Mouse (Mus musculus) midbrain, postnatal 0 days (tissue): ENCODE results near the gene Matk. TPM values are rescaled to one million over a fixed set of nuclear protein-coding genes. Genes with fewer than 3 reads are reported as not detected.
"Not testable (repeated sequence)": the region's sequence is repeated elsewhere in the genome, so short reads cannot be mapped to it uniquely, and the experiment has no call there.

Experiments
- ATAC-seq: fragments of 200-750 bp; cut with Nextera tagmentation; 2 replicates; pipeline ENCODE4 v1.8.0; 2017; ENCODE audit warnings: moderate number of reproducible peaks, mild to moderate bottlenecking, moderate TSS enrichment, moderate library complexity; ENCODE audit not compliant: low FRiP score
- DNase-seq: peaks from one replicate; pipeline ENCODE4 v3.0.0-alpha.2; 2015; ENCODE audit warnings: low spot score
- H3K27ac ChIP-seq: fragments of 300-500 bp; sonication (generic); 2 replicates; pipeline ENCODE4 v1.5.1; 2014; ENCODE audit warnings: low read depth, mild to moderate bottlenecking, low read length, mixed read lengths
- H3K27me3 ChIP-seq: fragments of 300-500 bp; sonication (generic); 2 replicates; pipeline ENCODE4 v1.6.1; 2014; ENCODE audit warnings: low read length, control low read depth, mixed read lengths; ENCODE audit not compliant: insufficient read depth
- H3K36me3 ChIP-seq: fragments of 300-500 bp; sonication (generic); 2 replicates; pipeline ENCODE4 v1.6.1; 2014; ENCODE audit warnings: low read length, control low read depth, mixed read lengths; ENCODE audit not compliant: insufficient read depth
- H3K4me1 ChIP-seq: fragments of 300-500 bp; sonication (generic); 2 replicates; pipeline ENCODE4 v1.6.1; 2014; ENCODE audit warnings: mild to moderate bottlenecking, control low read depth, antibody characterized with exemption, low read length, mixed read lengths; ENCODE audit not compliant: insufficient read depth
- H3K4me2 ChIP-seq: fragments of 300-500 bp; sonication (generic); 2 replicates; pipeline ENCODE4 v1.6.1; 2014; ENCODE audit warnings: low read depth, mild to moderate bottlenecking, low read length, mixed read lengths; ENCODE audit not compliant: poor library complexity, severe bottlenecking
- H3K4me3 ChIP-seq: fragments of 300-500 bp; sonication (generic); 2 replicates; pipeline ENCODE4 v1.5.1; 2014; ENCODE audit warnings: low read depth, mild to moderate bottlenecking, low read length, moderate library complexity
- H3K9ac ChIP-seq: fragments of 300-500 bp; sonication (generic); replicated peaks from 2 replicates; pipeline ENCODE4 v1.6.1; 2014; ENCODE audit warnings: mild to moderate bottlenecking, low read length, moderate library complexity, mixed read lengths; ENCODE audit not compliant: poor library complexity, severe bottlenecking
- H3K9me3 ChIP-seq: fragments of 300-500 bp; sonication (generic); 2 replicates; pipeline ENCODE4 v1.6.1; 2016; ENCODE audit warnings: low read length, control low read depth
- CTCF ChIP-seq: IDR thresholded peaks from 2 replicates; pipeline ENCODE4 v1.5.1; 2016; ENCODE audit warnings: antibody characterized with exemption, mild to moderate bottlenecking
- WGBS: fragments of 180-500 bp; shearing (Covaris S2); extraction: QIAGEN DNeasy Blood & Tissue Kit; methylation state at CpG from one replicate; pipeline ENCODE4 v1.1.7; 2014; 5-methylcytosine and 5-hydroxymethylcytosine counted together
- polyA plus RNA-seq: library from polyadenylated mRNA; unstranded; fragments of >200 nt; fragmentation: Nextera tagmentation; extraction: Ambion mirVana; gene quantifications from 2 replicates; pipeline ENCODE4 v1.2.1, GENCODE M21; 2015
- total RNA-seq: library from RNA; depleted of rRNA; stranded (reverse); fragments of >200 nt; gene quantifications from 2 replicates; pipeline ENCODE4 v1.2.3, GENCODE M21; 2014

Matk gene
- total and polyA plus RNA-seq, 2 experiments from 2014 or later = 96.9 to 114 TPM

DNA sequence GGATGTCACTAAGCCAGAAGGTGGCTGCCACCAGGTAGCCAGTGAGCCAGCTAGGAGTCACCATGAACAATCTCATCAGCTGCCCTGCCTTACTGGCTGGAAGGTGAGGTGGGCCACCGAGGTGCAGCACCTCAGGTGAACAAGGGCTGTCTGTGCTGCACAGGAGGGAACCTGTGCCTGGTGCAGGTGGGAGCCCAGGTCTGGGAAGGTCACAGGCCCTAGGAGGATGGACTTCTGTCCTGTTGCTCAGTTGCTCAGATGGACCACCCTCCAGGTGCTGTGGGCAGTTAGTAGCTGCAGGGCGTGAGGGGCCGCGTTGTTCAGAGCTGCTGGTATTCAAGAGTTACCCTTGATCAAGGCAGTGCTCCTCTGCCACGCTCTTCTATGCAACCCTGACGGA lies 35.9 kb upstream of the Matk start:
- Histone ChIP-seq H3K4me3 (no peak overlapping the region), H3K27ac (no peak overlapping the region), H3K4me2 (no peak overlapping the region), H3K27me3 (no peaks in the 10 kb centered on the region), H3K9me3 (no peaks in the 10 kb centered on the region), H3K4me1 (no peaks in the 10 kb centered on the region), H3K36me3 (peaks cover 74% of the 10 kb centered on the region), H3K9ac (no peak overlapping the region)
- ATAC-seq (no peak), DNase-seq (no peak)
- TF ChIP-seq CTCF = no peak
- WGBS = 82% methylated on average over 6 of the region's 6 CpGs

DNA sequence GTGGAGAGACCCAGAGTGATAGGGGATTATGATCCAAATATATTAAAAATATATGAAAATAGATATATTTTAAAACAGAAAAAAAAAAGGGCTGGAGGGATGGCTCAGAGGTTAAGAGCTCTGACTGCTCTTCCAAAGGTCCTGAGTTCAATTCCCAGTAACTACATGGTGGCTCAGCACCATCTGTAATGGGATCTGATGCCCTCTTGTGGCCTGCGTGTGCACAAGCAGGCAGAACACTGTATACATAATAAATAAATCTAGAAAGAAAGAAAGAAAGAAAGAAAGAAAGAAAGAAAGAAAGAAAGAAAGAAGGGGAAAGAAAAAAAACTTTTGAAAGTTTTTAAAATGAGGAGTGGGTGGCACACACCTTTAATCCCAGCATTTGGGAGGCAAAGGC lies 35.5 kb upstream of the Matk start:
- not testable (repeated sequence) for H3K4me1 ChIP-seq, H3K27me3 ChIP-seq, H3K4me2 ChIP-seq, ATAC-seq, H3K4me3 ChIP-seq, H3K9ac ChIP-seq, H3K27ac ChIP-seq, H3K9me3 ChIP-seq
- peaks cover 72% of the 10 kb centered on the region for H3K36me3 ChIP-seq
- peak; percentile 32 for DNase-seq
- 30% methylated on average over 1 of the region's 1 CpGs for WGBS
- TF ChIP-seq CTCF = peak; percentile 70

DNA sequence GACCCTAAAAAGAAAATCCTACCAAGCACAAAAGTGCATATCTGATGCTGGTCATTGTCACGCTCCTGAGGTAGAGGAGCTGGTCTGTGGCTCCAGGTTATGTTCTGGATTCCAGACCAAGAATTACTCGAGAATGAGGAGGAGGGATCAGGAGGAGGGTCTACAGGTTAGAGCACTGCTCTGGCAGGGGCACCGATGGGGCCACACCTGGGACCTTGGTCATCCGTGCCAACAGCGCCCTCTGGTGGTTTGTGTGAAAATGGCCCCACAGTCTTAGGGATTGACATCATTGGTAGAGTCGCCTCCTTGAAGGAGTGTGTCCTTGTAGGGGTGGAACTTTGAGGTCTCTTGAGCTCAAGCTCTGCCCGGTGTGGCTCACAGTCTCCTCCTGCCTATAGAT lies 34.8 kb upstream of the Matk start:
- no peaks in the 10 kb centered on the region for H3K27me3 ChIP-seq
- H3K4me3 ChIP-seq = no peak overlapping the region
- DNase-seq (peak; percentile 43), ATAC-seq (no peak)
- H3K36me3 ChIP-seq = peaks cover 68% of the 10 kb centered on the region
- TF ChIP-seq CTCF = peak; percentile 82
- no peak overlapping the region for H3K4me2 ChIP-seq
- no peaks in the 10 kb centered on the region for H3K4me1 ChIP-seq
- H3K9ac ChIP-seq = no peak overlapping the region
- no peak overlapping the region for H3K27ac ChIP-seq
- 36% methylated on average over 7 of the region's 7 CpGs for WGBS
- no peaks in the 10 kb centered on the region for H3K9me3 ChIP-seq

DNA sequence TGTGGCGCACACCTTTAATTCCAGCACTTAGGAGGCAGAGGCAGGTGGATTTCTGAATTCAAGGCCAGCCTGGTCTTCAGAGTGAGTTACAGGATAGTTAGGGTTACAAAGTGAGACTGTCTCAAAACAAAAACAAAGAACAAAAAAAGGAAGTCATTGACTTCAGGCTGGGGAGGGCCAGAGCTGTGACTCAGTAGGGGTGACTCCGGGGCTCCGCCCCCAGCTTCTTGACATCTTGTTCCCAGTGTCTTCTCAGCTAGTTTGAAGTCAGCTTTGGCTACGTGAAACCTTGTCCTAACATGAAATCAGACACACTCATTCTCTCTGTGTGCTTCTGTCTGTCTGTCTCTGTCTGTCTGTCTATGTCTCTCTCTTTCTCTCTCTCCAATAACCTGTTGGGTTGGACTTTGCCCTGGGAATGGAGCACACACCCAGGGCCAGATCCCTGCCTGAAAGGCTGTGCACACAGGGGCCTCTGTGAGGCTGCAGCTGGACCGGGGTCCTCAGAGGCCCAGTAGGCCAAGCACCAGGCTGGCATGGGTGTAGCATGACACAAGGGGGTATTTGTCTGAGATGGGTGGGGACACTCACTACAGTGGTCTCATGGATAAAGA lies 31.2 kb upstream of the Matk start:
- WGBS = 87% methylated on average over 5 of the region's 5 CpGs
- Histone ChIP-seq H3K36me3 (peaks cover 38% of the 10 kb centered on the region), H3K4me1 (no peaks in the 10 kb centered on the region), H3K27me3 (no peaks in the 10 kb centered on the region), H3K9ac (no peak overlapping the region), H3K27ac (no peak overlapping the region), H3K9me3 (no peaks in the 10 kb centered on the region), H3K4me2 (no peak overlapping the region), H3K4me3 (no peak overlapping the region)
- no peak for TF ChIP-seq CTCF
- no peak for DNase-seq
- 0 out of 2 replicates have a peak, but pooled peaks have one; percentile 28 for ATAC-seq

DNA sequence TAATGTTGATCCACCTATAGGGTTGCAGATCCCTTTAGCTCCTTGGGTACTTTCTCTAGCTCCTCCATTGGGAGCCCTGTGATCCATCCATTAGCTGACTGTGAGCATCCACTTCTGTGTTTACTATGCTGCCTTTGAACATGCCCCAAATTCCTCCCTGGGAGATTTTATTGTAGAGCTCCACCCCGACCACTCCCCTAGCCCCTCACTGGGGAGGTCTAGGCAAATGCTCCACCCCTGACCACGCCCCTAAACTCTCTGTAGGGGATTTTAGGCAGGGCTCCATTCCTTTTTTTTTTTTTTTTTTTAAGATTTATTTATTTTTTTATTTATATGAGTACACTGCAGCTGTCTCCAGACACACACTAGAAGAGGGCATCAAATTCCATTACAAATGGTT lies 29.0 kb upstream of the Matk start:
- ATAC-seq, H3K27me3 ChIP-seq, H3K4me3 ChIP-seq, H3K4me1 ChIP-seq, H3K9me3 ChIP-seq, DNase-seq, H3K9ac ChIP-seq, H3K4me2 ChIP-seq, H3K27ac ChIP-seq: not testable (repeated sequence)
- peaks cover 26% of the 10 kb centered on the region for H3K36me3 ChIP-seq
- WGBS = 61% methylated on average over 2 of the region's 2 CpGs

DNA sequence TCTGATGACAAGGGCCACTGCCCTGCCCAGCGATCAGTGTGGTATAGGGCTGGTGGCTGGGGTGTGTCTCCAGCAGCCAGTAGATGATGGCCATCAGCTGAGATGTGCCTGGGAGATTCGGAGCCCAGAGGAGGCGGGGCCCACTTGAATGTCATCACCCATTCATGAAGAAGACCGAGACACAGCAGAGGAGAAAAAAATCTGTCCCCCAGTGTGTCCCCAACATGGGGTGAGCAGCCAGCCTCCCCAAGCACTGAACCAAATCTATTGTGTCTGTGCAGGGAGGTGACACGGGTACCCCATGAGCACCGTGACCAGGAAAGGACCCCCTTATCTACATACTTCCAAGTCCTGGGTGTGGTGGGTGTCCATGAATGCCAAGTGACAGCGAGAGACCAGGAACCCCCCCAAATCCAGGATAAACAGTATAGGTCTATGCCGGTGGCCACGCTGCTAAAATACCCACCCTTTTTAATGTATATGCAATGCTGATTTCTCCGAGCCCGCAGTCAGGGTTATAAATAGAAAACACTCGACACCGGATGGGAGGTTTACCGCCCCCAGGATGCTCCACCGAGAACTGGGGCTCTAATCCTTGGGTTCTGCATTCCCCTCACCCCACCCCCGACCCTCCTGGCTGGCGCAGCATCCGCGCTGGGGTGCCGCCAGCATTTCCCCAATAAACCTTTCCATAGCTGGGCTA lies 22.8 kb upstream of the Matk start:
- Histone ChIP-seq H3K9me3 (no peaks in the 10 kb centered on the region), H3K4me1 (peaks cover 15% of the 10 kb centered on the region), H3K4me2 (peak overlapping the region; percentile 77), H3K36me3 (no peaks in the 10 kb centered on the region), H3K27me3 (no peaks in the 10 kb centered on the region), H3K27ac (peak overlapping the region; percentile 96), H3K4me3 (peak overlapping the region; percentile 76), H3K9ac (peak overlapping the region; percentile 94)
- TF ChIP-seq CTCF = no peak
- WGBS = 4% methylated on average over 20 of the region's 20 CpGs
- ATAC-seq = no peak
- peak; percentile 50 for DNase-seq
